Mouse (Mus musculus) cerebellum, postnatal 14 days (tissue): ENCODE measurements around the gene Ssr2.
A peak's percentile ranks its signal among the peaks of the same experiment; 100 is the strongest.
"Not testable (repeated sequence)": the region's sequence is repeated elsewhere in the genome, so short reads cannot be mapped to it uniquely, and the experiment has no call there.

Source experiments
- DNase-seq, 2 experiments: peaks; one replicate each; pipeline ENCODE4 v3.0.0; 2021; ENCODE audit warnings: mixed read lengths in 2 of 2

The Ssr2 gene

GRCm38 (mm10) chr3:88563966-88564365 lies 11.7 kb upstream of the Ssr2 start:
- DNase-seq = peak in 1 of 2 experiments; percentile 22

- DNase-seq = no peak
Measured at GRCm38 (mm10) chr3:88566116-88566515, 9.6 kb upstream of the Ssr2 start.

- no peak for DNase-seq
Measured at GRCm38 (mm10) chr3:88566536-88567061, 9.1 kb upstream of the Ssr2 start.

GRCm38 (mm10) chr3:88567892-88568291 lies 7.8 kb upstream of the Ssr2 start:
- DNase-seq = no peak

- DNase-seq = no peak
Measured at GRCm38 (mm10) chr3:88568615-88569014, 7.1 kb upstream of the Ssr2 start.

- no peak for DNase-seq
Measured at GRCm38 (mm10) chr3:88569093-88569492, 6.6 kb upstream of the Ssr2 start.

GRCm38 (mm10) chr3:88569694-88570093 lies 6.0 kb upstream of the Ssr2 start:
- DNase-seq = no peak

- no peak for DNase-seq
Measured at GRCm38 (mm10) chr3:88570341-88570740, 5.3 kb upstream of the Ssr2 start.

- no peak for DNase-seq
Measured at GRCm38 (mm10) chr3:88571856-88572255, 3.8 kb upstream of the Ssr2 start.

GRCm38 (mm10) chr3:88572835-88573234 lies 2.8 kb upstream of the Ssr2 start:
- no peak for DNase-seq

GRCm38 (mm10) chr3:88573810-88574209 lies 1.9 kb upstream of the Ssr2 start:
- DNase-seq = no peak

GRCm38 (mm10) chr3:88577846-88578245 lies 2.2 kb downstream of the Ssr2 start:
- not testable (repeated sequence) for DNase-seq

GRCm38 (mm10) chr3:88578498-88579424 lies 3.1 kb downstream of the Ssr2 start:
- DNase-seq = no peak

- peak; percentile 85 to 86 for DNase-seq
Measured at GRCm38 (mm10) chr3:88579454-88580117, 3.9 kb downstream of the Ssr2 start.

GRCm38 (mm10) chr3:88585769-88586168 lies 10.1 kb downstream of the Ssr2 start:
- no peak for DNase-seq

- no peak for DNase-seq
Measured at GRCm38 (mm10) chr3:88586640-88587039, 11.0 kb downstream of the Ssr2 start.

GRCm38 (mm10) chr3:88590246-88590645 lies 14.6 kb downstream of the Ssr2 start:
- no peak for DNase-seq

- DNase-seq = no peak
Measured at GRCm38 (mm10) chr3:88591044-88591443, 15.4 kb downstream of the Ssr2 start.

- peak; percentile 63 to 74 for DNase-seq
Measured at GRCm38 (mm10) chr3:88591950-88592731, 16.5 kb downstream of the Ssr2 start.

GRCm38 (mm10) chr3:88592942-88593576 lies 17.4 kb downstream of the Ssr2 start:
- no peak for DNase-seq

GRCm38 (mm10) chr3:88593893-88594580 lies 18.4 kb downstream of the Ssr2 start:
- DNase-seq = no peak

- DNase-seq = not testable (repeated sequence)
Measured at GRCm38 (mm10) chr3:88596547-88596946, 20.9 kb downstream of the Ssr2 start.
